Mouse (Mus musculus): ENCODE data around the gene Cd72. TPM values are rescaled to one million over a fixed set of nuclear protein-coding genes. Genes with fewer than 3 reads are reported as not detected.
"Not testable (repeated sequence)": the region's sequence is repeated elsewhere in the genome, so short reads cannot be mapped to it uniquely, and the experiment has no call there.

Gene Cd72
- polyA plus RNA-seq, 1 experiment from 2014 or later, result 8.8 TPM

GRCm38 (mm10) chr4:43493846-43494240 is 39.4 kb upstream of the Cd72 start:
- 4% methylated on average over 9 of the region's 9 CpGs for WGBS

GRCm38 (mm10) chr4:43493186-43493845 is 38.9 kb upstream of the Cd72 start:
- WGBS, result under 1% methylated on average over 47 of the region's 47 CpGs
- Histone ChIP-seq H3K27ac (ENCODE audit: low read depth, low read length) (peak overlapping the region; percentile 91), H3K27me3 (replicated peaks; ENCODE audit: control insufficient read depth, insufficient read depth, low read length) (no peaks in the 10 kb centered on the region), H3K4me1 (ENCODE audit: control insufficient read depth, insufficient read depth, low read length) (peaks cover 14% of the 10 kb centered on the region; the same call in 1 of the 2 replicates), H3K9me3 (replicated peaks; ENCODE audit: control insufficient read depth, low read length) (no peaks in the 10 kb centered on the region), H3K4me3 (ENCODE audit: low read depth, low read length) (peak overlapping the region; percentile 75), H3K9ac (ENCODE audit: low read length) (peak overlapping the region; percentile 84), H3K36me3 (ENCODE audit: control insufficient read depth, insufficient read depth, low read length) (peaks cover 13% of the 10 kb centered on the region), H3K4me2 (ENCODE audit: low read length) (peak overlapping the region; percentile 69)
- peak; percentile 99 for DNase-seq (ENCODE audit: low spot score)
- peak; percentile 93 for ATAC-seq

More at GRCm38 (mm10) chr4:43493846-43494240, 39.4 kb upstream of the Cd72 start:
- H3K27me3 ChIP-seq (replicated peaks; ENCODE audit: control insufficient read depth, insufficient read depth, low read length), result no peaks in the 10 kb centered on the region
- peak overlapping the region; percentile 69 for H3K4me2 ChIP-seq (ENCODE audit: low read length)
- peak overlapping the region; percentile 84 for H3K9ac ChIP-seq (ENCODE audit: low read length)
- H3K36me3 ChIP-seq (ENCODE audit: control insufficient read depth, insufficient read depth, low read length), result peaks cover 13% of the 10 kb centered on the region
- H3K4me3 ChIP-seq (ENCODE audit: low read depth, low read length), result peak overlapping the region; percentile 75
- ATAC-seq, result no peak
- peak; percentile 31 for DNase-seq (ENCODE audit: low spot score)
- H3K4me1 ChIP-seq (ENCODE audit: control insufficient read depth, insufficient read depth, low read length), result peaks cover 17% of the 10 kb centered on the region
- peak overlapping the region; percentile 91 for H3K27ac ChIP-seq (ENCODE audit: low read depth, low read length)
- no peaks in the 10 kb centered on the region for H3K9me3 ChIP-seq (replicated peaks; ENCODE audit: control insufficient read depth, low read length)

GRCm38 (mm10) chr4:43492821-43493185 is 38.4 kb upstream of the Cd72 start, which contains the start of gene Ccdc107:
Gene Ccdc107 (plus strand): TSS chr4:43492900.
- Histone ChIP-seq H3K27me3 (replicated peaks; ENCODE audit: control insufficient read depth, insufficient read depth, low read length) (no peaks in the 10 kb centered on the region), H3K4me3 (ENCODE audit: low read depth, low read length) (peak within 1 kb of the TSS; percentile 75), H3K9ac (ENCODE audit: low read length) (peak within 1 kb of the TSS; percentile 84), H3K27ac (ENCODE audit: low read depth, low read length) (peak within 1 kb of the TSS; percentile 91), H3K9me3 (replicated peaks; ENCODE audit: control insufficient read depth, low read length) (no peaks in the 10 kb centered on the region), H3K4me1 (ENCODE audit: control insufficient read depth, insufficient read depth, low read length) (peaks cover 9% of the 10 kb centered on the region; the same call in 1 of the 2 replicates), H3K4me2 (ENCODE audit: low read length) (peak within 1 kb of the TSS; percentile 69), H3K36me3 (ENCODE audit: control insufficient read depth, insufficient read depth, low read length) (peaks cover 13% of the 10 kb centered on the region)
- WGBS, result 0% methylated on average over 25 of the region's 25 CpGs
- peak; percentile 99 for DNase-seq (ENCODE audit: low spot score)
- peak; percentile 98 for ATAC-seq

- Histone ChIP-seq H3K36me3 (ENCODE audit: control insufficient read depth, insufficient read depth, low read length) (peaks cover 13% of the 10 kb centered on the region), H3K4me2 (ENCODE audit: low read length) (peak overlapping the region; percentile 69), H3K27ac (ENCODE audit: low read depth, low read length) (peak overlapping the region; percentile 91), H3K4me3 (ENCODE audit: low read depth, low read length) (peak overlapping the region; percentile 75; the same call in 1 of the 2 replicates), H3K4me1 (ENCODE audit: control insufficient read depth, insufficient read depth, low read length) (0 out of 2 replicates have a peak, but pooled peaks cover 6% of the 10 kb centered on the region), H3K9ac (ENCODE audit: low read length) (no peak overlapping the region), H3K27me3 (replicated peaks; ENCODE audit: control insufficient read depth, insufficient read depth, low read length) (no peaks in the 10 kb centered on the region), H3K9me3 (replicated peaks; ENCODE audit: control insufficient read depth, low read length) (no peaks in the 10 kb centered on the region)
- ATAC-seq, result no peak
- DNase-seq (ENCODE audit: low spot score), result peak; percentile 22
- 39% methylated on average over 12 of the region's 12 CpGs for WGBS
Measured at GRCm38 (mm10) chr4:43492101-43492820, 37.8 kb upstream of the Cd72 start.

- ATAC-seq (no peak), DNase-seq (ENCODE audit: low spot score) (no peak)
- Histone ChIP-seq H3K27ac (ENCODE audit: low read depth, low read length) (no peak overlapping the region), H3K4me1 (ENCODE audit: control insufficient read depth, insufficient read depth, low read length) (0 out of 2 replicates have a peak, but pooled peaks cover 6% of the 10 kb centered on the region), H3K27me3 (replicated peaks; ENCODE audit: control insufficient read depth, insufficient read depth, low read length) (no peaks in the 10 kb centered on the region), H3K36me3 (ENCODE audit: control insufficient read depth, insufficient read depth, low read length) (peaks cover 3% of the 10 kb centered on the region), H3K9me3 (replicated peaks; ENCODE audit: control insufficient read depth, low read length) (no peaks in the 10 kb centered on the region), H3K4me2 (ENCODE audit: low read length) (no peak overlapping the region), H3K4me3 (ENCODE audit: low read depth, low read length) (no peak overlapping the region), H3K9ac (ENCODE audit: low read length) (no peak overlapping the region)
- WGBS, result 88% methylated on average over 5 of the region's 5 CpGs
Measured at GRCm38 (mm10) chr4:43490801-43491200, 36.4 kb upstream of the Cd72 start.

GRCm38 (mm10) chr4:43489611-43490010 is 35.2 kb upstream of the Cd72 start:
- WGBS, result 95% methylated on average over 3 of the region's 3 CpGs
- Histone ChIP-seq H3K27ac (ENCODE audit: low read depth, low read length) (no peak overlapping the region), H3K4me3 (ENCODE audit: low read depth, low read length) (no peak overlapping the region), H3K36me3 (ENCODE audit: control insufficient read depth, insufficient read depth, low read length) (no peaks in the 10 kb centered on the region), H3K9ac (ENCODE audit: low read length) (no peak overlapping the region), H3K4me1 (ENCODE audit: control insufficient read depth, insufficient read depth, low read length) (0 out of 2 replicates have a peak, but pooled peaks cover 6% of the 10 kb centered on the region), H3K9me3 (replicated peaks; ENCODE audit: control insufficient read depth, low read length) (no peaks in the 10 kb centered on the region), H3K4me2 (ENCODE audit: low read length) (no peak overlapping the region), H3K27me3 (replicated peaks; ENCODE audit: control insufficient read depth, insufficient read depth, low read length) (no peaks in the 10 kb centered on the region)
- ATAC-seq, result no peak
- DNase-seq (ENCODE audit: low spot score), result no peak

GRCm38 (mm10) chr4:43485666-43486065 is 31.2 kb upstream of the Cd72 start:
- H3K36me3 ChIP-seq (ENCODE audit: control insufficient read depth, insufficient read depth, low read length); H3K27me3 ChIP-seq (replicated peaks; ENCODE audit: control insufficient read depth, insufficient read depth, low read length); DNase-seq (ENCODE audit: low spot score); H3K9ac ChIP-seq (ENCODE audit: low read length); ATAC-seq; H3K4me3 ChIP-seq (ENCODE audit: low read depth, low read length); H3K4me2 ChIP-seq (ENCODE audit: low read length); H3K9me3 ChIP-seq (replicated peaks; ENCODE audit: control insufficient read depth, low read length); H3K4me1 ChIP-seq (ENCODE audit: control insufficient read depth, insufficient read depth, low read length); H3K27ac ChIP-seq (ENCODE audit: low read depth, low read length): not testable (repeated sequence)
- WGBS, result 85% methylated on average over 5 of the region's 5 CpGs

GRCm38 (mm10) chr4:43483535-43484091 is 29.2 kb upstream of the Cd72 start, which contains the start of gene Sit1:
Gene Sit1 (minus strand): TSS chr4:43483734.
- Histone ChIP-seq H3K4me1 (ENCODE audit: control insufficient read depth, insufficient read depth, low read length) (no peaks in the 10 kb centered on the region), H3K4me2 (ENCODE audit: low read length) (no peak within 1 kb of the TSS), H3K9ac (ENCODE audit: low read length) (no peak within 1 kb of the TSS), H3K27me3 (replicated peaks; ENCODE audit: control insufficient read depth, insufficient read depth, low read length) (no peaks in the 10 kb centered on the region), H3K36me3 (ENCODE audit: control insufficient read depth, insufficient read depth, low read length) (no peaks in the 10 kb centered on the region), H3K4me3 (ENCODE audit: low read depth, low read length) (no peak within 1 kb of the TSS), H3K9me3 (replicated peaks; ENCODE audit: control insufficient read depth, low read length) (no peaks in the 10 kb centered on the region), H3K27ac (ENCODE audit: low read depth, low read length) (no peak within 1 kb of the TSS)
- ATAC-seq, result no peak
- 63% methylated on average over 12 of the region's 12 CpGs for WGBS
- DNase-seq (ENCODE audit: low spot score), result no peak

Measured in forebrain, embryonic 14.5 days (tissue).